Mouse (Mus musculus): ENCODE measurements around the gene Gys1.
"Not testable (repeated sequence)": the region's sequence is repeated elsewhere in the genome, so short reads cannot be mapped to it uniquely, and the experiment has no call there.

Gene Gys1

DNA sequence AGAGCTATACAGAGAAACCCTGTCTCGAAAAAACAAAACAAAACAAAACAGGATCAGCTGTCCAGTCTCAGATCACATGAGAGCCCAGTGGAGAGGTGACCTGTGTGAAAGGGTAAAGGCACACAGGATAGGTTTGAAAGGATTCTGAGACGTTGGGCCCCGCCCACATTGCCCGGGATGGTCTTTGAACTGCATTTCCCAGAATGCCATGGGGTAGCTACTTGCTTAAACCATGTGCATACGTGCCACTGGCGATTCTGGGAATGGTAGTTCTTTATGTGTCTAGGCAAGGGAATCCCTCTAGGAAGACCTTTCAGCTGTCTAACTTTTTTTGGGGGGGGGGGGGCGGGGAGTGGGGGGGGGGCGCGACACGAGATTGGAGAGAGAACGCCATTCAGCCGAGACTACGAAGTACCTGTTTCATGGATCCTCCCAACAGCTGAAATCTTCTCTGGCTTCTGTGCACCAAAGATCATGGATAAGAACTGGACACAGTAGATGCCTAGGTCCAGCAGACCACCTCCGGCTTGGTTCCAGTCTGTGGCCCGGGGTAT is 46.8 kb downstream of the Gys1 start, which contains the start of gene Tulp2:
TSS of gene Tulp2 (plus strand) at position 504 of the 554 bp plus-strand sequence.
- DNase-seq: peak; percentile 89

DNA sequence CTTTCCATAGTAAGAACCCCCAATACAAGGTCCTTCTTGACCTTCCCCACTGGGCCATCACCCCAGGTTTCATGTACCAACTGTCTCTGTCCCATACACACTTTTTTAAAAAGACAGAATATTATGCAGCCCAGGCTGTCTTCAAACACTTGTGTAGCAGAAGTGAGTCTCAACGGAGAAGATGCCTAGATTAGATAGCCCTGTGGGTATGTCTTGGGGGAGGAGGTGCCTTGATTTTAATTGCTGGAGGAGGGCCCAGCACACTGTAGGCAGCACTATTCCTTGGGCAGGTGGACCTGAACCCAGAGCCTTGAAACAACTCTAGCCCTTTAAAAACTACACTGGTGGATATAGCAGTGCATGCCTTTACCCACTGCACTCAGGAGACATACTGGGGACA is 47.5 kb downstream of the Gys1 start:
- no peak for DNase-seq

DNA sequence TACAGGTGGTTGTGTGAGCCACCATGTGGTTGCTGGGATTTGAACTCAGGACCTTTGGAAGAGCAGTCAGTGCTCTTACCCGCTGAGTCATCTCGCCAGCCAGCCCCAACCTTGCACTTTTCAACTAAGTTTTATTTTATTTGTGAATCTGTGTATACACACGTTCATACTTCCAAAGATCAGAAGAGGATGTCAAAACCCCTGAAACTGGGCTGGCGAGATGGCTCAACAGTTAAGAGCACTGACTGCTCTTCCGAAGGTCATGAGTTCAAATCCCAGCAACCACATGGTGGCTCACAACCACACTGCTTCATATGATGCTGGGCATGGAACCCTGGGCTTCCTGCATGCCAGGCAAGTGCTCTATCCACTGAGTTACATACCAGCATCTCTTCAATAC is 50.3 kb downstream of the Gys1 start:
- not testable (repeated sequence) for DNase-seq

DNA sequence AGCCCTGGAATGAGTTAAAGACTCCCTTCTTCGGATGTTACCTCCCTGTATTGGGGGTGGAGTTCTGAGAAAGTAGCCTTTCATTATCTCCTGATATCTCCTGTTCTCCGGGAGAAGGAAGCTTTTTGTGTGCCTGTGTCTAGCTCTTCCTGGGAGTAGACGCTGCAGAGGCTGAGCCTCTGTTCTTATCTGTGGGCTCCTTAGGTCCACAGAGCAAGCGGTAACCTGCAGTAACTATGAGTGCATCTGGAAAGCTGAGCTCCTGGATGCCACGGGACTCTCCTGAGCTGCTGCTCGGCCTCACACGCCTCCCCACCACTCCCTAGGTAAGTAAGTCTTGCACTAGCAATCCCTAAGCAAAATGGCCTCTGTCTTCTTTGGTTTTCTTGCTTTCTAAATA is 51.5 kb downstream of the Gys1 start:
- DNase-seq: no peak

GRCm38 (mm10) chr7:45486761-45487415 is 52.2 kb downstream of the Gys1 start, which contains the start of gene Gm45808:
Gm45808 (minus strand) TSS chr7:45486811.
- DNase-seq: no peak

GRCm38 (mm10) chr7:45487861-45488292 is 53.2 kb downstream of the Gys1 start:
- DNase-seq: no peak

DNA sequence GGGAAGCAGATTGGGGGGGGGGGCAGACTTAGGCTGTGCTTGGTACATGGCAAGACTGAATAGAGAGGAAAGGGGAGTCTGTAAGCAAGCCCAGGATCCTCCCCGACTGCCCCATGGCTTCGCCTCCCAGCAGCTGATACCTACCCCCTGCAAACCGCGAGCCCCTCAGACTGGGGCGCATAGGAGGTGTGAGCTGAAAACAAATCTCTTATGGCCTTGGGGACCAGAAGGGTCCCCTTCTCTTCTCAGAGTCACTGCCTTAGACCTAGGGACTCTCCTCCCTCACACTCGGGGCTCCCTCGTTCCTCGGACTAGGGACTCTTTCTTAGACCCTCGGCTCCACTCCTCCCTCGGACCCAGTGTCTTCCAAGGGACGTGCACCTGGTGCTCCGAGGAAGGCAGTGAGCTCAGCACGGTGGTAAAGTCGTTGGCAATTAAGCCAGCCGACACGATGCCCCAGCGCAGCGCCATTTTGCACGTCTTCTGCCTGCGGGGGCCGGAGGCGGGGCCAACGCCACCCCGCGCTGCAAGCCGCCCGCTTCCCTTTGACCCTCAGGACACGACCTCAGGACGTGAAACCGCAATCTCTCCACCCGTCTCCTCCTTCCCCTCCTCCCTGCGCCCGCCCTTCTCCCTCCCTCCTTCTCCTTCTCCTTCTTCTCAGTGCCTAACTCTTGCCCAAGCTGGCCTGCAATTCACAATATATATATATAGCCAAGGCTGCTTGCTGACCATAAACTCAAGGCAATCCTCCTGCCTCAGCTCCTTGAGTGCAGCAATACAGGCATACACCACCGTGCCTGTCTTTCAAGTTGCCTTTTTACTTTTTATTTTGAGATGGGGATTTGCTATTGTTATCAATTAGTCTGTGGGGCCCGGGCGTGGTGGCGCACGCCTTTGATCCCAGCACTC is 53.9 kb downstream of the Gys1 start, which contains the start of gene Dhdh:
TSS of gene Dhdh (minus strand) at position 513 of the 912 bp plus-strand sequence.
- DNase-seq: peak; percentile 84

DNA sequence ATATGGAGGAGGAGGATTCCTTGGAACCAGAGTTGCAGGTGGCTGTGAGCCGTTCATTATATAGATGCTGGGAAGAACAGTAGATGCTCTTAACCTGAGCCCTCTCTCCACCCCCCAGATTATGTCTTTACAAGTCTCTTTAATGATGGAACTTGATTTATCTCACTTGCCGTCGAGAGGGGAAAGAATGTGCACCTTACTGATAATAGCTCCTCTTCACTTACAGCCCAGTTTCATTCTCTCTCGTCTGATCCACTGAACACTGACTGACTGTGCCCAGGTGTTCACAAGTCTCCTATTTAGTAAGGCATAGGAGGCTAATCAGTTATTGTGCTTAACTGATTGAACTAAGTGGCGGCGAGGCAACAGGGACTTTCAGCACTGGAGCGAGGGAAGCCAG is 54.9 kb downstream of the Gys1 start:
- DNase-seq: no peak

- no peak for DNase-seq
Observed at GRCm38 (mm10) chr7:45490822-45491221, 56.2 kb downstream of the Gys1 start.

DNA sequence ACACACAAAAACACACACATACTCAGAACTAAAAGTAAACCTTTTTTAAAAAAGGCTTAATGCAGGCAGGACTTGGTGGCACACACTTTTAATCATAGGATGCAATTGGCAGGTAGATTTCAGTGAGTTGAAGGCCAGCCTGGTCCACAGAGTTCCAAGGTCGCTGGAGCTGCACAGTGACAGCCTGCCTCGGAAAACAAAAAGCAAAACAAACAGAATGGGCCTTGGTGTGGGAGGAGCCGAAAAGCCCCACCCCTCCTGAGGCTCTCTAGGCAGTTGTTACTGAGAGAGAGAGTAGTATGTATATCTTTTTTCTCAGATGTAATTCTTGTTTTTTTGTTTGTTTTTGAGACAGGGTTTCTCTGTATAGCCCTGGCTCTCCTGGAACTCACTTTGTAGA is 56.6 kb downstream of the Gys1 start:
- peak; percentile 58 for DNase-seq

DNA sequence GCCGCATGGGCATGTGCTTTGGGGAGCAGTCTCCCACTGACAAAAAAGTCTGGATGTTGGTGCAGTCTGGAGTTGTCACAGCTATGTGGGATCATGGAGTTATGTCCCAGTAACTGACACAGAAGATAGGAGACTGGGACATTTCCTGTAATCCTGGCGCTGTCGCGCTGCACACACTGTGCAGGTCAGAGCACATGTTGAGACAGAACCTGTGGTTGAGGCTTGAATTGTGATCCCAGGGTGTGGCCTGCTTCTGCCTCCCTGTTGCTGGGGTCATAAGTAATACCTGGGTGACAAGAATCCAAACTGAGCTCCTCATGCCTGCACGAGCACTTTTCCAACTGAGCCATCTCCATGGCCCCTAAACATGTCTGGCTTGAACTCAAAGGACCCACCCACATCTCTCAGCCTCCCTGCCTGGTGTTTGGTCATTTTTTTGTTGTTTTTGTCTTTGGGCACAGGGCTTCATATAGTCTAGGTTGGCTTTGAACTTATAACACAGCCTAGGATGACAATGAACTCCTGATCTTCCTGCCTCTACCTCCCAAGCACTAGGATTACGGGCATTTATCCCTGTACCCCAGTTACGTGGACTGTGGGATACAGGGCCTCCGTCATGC is 57.7 kb downstream of the Gys1 start:
- DNase-seq: no peak

DNA sequence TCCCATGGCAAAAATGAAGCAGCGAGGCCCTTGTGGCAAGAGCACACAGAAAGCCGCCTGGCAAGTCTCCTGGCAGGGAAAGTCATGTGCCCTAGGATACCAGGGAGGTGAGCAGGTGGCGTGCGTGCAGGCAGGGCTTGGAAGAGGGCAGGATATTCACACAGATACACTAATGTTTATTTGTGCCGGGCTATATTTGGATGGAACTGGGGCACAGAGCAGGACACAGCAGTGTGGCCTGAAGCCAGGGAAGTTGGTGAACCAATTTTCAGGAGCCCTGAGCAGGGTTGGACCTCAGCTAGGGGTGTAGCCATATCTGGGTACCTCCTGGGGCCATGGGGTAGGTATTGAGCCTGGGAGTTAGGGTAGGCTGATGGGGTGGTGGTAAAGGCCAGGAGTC is 58.3 kb downstream of the Gys1 start:
- no peak for DNase-seq

DNA sequence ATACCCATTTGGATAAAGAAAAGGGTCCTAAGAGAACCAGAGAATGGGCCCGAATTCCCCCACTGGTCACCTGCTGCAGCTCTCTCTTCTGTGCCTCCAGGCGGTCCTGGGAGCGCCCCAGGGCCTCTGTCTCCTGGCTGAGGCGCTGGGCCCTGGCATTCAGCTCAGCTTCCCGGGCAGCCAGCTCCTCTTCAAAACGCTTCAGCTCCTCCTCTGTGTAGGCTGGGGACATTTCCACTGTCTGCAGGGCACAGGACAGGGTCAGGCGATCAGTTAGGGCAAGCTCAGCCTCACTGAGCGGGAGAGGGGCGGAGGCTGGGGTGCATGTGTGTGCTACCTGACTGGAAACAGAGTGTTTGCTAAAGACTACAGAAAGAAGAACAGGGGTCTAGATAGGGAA is 59.9 kb downstream of the Gys1 start:
- DNase-seq: no peak

DNA sequence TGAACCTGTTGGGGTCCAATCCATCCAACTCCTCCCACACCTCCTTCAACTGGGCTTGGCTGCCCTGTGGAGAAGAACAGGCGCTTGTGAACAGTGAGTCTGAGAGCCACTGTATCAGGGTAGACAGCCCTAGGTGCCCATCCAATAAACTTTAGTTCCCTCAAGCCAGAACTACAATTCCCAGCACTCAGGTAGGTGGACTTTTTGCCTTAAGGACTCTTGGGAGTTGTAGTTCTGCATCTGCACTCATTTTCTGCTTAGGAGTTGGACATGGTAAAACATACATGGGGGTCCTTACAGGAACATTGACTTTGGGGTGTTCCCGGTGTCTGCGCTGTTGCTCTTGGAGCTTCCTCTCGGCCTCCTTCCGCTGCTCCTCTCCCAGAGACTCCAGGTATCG is 63.8 kb downstream of the Gys1 start:
- no peak for DNase-seq

Measured in lung, postnatal 36 days (tissue).